Mouse (Mus musculus) neutrophil, adult 65 days (primary cell): Measurements from ENCODE around the gene Doc2b. TPM values are rescaled to one million over a fixed set of nuclear protein-coding genes. Genes with fewer than 3 reads are reported as not detected.

Experiments
- total RNA-seq: library from RNA; stranded (reverse); gene quantifications from 2 replicates; pipeline ENCODE4 v1.2.4, GENCODE M21; 2023

Doc2b gene
- not detected in 2 replicates for total RNA-seq

GRCm38 (mm10) chr11:75796029-75796445, at the start of gene Doc2b:
TSS of gene Doc2b (minus strand) at chr11:75796049.

GRCm38 (mm10) chr11:75732434-75733226, 63.2 kb downstream of the Doc2b start, which contains the start of gene Ywhae:
TSS of gene Ywhae (plus strand) at chr11:75732869.

Other genes starting within 250 kb of the Doc2b start
- gene Pitpna, start 208.0 kb downstream of the Doc2b start, total RNA-seq = 231 and 247 TPM in 2 replicates
- gene Inpp5k, start 165.1 kb downstream of the Doc2b start, total RNA-seq = 101 and 111 TPM in 2 replicates
- gene Myo1c, start 145.5 kb downstream of the Doc2b start, total RNA-seq = 50.0 and 62.0 TPM in 2 replicates
- 49.7 and 73.0 TPM in 2 replicates for gene Crk, start 116.8 kb downstream of the Doc2b start, total RNA-seq
- gene Ywhae, start 63.2 kb downstream of the Doc2b start, total RNA-seq = 182 and 196 TPM in 2 replicates
- gene Rph3al, start 142.4 kb upstream of the Doc2b start, total RNA-seq = 2.0 and 3.7 TPM in 2 replicates
- gene 1700016K19Rik, start 203.9 kb upstream of the Doc2b start, total RNA-seq = not detected in 2 replicates
- 183 and 192 TPM in 2 replicates for gene Rflnb, start 231.7 kb upstream of the Doc2b start, total RNA-seq